Mouse (Mus musculus) kidney, adult 18-20 months (tissue): ENCODE results near the gene Plekhn1.

ENCODE experiments used
- DNase-seq: peaks from one replicate; pipeline ENCODE4 v3.0.0; 2021

Gene Plekhn1

DNA sequence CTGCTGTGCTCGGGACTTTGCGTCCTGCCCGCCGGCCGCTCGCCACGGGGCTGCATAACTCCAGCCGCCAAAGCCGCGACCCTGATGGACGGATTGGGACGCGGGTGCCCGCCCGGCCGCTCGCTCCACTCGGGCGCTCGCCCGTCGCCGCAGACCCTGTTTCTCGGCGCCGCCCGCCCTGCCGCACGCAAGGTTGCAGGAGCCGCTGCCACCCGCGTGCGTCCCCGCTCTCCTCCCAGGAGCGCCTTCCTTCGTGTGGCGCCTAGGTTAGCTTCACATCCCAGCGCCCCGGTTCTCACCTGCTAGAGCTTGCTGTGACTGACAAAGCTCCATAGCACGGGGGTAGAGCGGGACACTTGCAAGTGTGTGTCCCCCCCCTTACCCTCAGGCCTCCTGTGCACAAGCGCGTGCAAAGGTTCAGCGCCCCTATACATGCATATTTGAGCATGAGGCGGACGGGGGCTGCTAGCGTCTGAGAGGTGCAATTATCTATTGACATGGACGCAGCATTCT, at the start of gene Plekhn1:
Gene Plekhn1, minus strand, starts transcription at position 157 of the 513 bp plus-strand sequence.
- peak; percentile 80 for DNase-seq

DNA sequence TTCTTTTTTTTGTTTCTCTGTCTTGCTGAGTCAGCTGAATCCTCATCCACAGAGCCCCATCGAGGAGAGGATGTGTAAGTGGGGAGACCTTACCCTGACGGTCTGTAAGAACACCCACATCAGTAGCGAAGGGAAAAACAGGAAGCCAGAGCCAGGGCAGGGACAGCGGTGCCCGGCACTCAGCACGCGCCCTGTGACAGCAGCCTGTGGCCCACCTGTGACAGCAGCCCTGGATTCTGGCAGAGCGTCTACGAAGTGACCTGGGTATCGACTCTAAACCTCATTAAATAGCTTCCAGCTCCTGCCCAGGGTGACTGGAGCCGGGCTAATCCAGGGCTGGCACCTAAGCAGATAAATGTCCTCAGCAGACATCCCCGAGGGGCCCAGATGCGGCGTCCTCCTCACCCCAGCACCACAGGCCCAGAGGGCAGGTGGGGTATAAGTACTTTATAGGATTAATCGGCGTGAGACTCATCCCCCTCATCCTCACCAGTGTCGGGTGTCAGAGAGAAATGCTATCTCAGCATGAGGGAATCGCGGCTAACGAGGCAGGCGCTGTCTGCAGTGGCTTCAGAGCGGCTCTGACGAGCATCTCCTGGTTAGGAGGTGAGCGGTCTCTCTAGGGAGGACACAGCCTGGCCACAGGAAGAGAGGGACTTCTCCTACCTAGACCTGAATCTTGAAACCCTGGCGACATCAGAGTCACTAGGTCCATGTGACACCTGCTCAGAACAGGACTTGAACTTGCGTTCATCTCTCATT, 20.6 kb upstream of the Plekhn1 start, which contains the start of gene Samd11:
Gene Samd11, minus strand, starts transcription at position 580 of the 762 bp plus-strand sequence.
- no peak for DNase-seq

GRCm38 (mm10) chr4:156254361-156255077, 19.9 kb upstream of the Plekhn1 start:
- no peak for DNase-seq

DNA sequence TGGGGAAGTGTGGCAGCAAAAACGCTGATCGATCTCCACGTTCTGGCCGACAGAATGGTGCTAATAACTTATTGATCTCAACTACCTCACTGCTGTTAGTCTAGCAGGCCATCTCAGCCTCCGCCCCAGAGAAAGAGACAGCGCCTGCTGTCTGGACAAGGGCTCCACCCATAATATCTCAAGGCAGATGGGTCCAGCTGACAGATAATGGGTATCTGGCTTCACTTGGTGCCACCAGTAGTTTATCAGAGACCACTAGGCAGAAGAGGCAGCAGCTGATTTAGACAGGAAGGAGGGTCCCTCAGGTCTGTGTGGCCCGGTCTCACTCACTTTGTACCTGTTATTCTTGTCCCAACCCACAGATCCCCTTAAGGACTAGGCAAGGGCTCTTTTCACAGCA, 18.4 kb upstream of the Plekhn1 start:
- no peak for DNase-seq

- no peak for DNase-seq
These were observed 18.0 kb upstream of the Plekhn1 start for GRCm38 (mm10) chr4:156252619-156253018.

DNA sequence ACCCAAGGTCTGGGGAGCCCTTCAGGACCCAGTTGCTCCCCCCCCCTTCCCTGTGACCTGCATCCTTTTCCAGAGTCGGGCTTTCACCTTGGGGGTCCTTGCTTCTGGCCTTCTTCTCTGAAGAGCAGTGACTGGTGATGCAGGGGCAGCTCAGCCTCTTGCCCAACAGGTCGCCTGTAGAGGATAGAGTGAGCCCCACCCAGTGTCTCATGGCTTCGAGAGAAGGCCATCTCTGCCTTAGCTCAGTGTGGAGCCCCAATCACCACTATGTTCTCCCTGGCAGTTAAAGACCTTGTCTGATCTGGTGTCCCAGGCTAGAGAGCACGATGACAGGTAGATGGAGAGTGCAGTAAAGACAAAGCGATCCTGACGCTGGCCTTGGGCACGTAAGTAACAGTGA, 17.5 kb upstream of the Plekhn1 start:
- DNase-seq: no peak

DNA sequence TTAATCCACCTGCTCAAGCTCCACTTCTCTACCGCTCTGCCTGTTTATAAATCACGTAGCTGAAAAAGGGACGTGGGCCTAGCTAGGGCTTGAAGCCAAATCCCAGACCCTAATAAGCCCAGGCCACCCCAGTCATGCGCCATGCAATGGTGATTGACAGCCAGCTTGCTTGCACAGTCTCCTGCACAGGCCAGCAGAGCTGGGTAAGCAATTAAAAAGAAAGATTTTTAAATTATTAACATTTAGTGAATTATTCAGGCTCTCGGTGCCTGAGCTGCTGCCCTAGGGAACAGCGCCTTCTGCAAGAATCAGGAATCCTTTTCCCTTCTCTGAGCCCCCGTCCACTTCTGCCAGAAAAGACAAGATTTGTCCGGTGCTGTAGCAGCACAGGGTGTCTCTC, 16.4 kb upstream of the Plekhn1 start:
- no peak for DNase-seq

DNA sequence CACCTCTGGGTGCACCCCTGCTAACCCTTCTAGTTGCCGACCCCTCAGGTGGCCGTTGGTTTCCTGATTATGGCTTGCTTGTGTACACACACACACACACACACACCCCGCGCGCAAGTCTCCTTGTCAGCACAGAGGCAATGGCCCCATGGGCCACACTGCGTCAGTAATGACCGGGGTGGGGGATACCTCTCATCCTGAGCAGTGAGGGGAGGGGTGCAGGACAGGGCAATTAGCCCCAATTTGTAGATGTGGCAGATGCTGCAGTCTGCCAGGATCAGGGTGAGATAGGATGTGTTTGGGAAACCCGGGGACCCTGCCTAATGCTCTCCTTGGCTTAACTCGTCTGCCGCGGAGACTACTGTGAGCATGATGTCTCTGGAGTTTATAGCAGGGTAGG, 14.9 kb upstream of the Plekhn1 start:
- no peak for DNase-seq

GRCm38 (mm10) chr4:156236651-156237447, 2.2 kb upstream of the Plekhn1 start:
- no peak for DNase-seq

DNA sequence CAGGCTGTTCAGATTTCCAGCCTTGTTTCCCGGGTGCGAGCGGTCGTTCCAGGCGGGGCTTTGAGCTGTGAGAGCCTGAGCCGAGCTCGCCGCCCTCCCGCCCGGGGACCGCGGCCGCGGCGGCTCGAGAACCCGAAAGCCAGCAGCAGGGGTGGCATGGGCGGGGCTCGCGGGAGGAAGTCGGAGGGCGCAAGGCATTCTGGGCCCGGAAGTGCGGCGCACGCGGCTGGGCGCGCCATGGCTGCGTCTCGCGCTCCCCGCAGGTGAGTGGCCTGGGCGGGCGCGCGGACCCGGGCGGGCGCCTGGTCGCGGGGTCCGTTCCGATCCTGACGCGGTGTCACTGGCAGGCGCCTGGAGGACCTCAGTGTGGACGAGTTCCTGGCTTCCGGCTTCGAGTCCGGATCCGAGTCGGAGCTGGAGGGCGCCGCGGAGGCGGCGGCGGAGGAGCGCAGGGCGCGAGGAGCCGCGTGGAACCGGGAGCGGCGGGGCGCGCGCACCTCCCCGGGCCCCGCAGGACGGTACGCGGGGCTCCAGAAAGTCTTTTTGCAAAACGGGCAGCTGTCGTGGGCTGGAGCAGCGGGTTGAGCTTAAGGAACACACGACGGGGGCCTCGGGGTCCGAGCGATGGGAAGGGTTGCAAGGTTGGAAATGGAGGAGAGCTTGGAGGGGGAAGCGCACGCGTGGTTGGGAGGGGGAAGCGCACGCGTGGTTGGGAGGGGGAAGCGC, 1.3 kb upstream of the Plekhn1 start, which contains the start of gene Noc2l:
Gene Noc2l, plus strand, starts transcription at position 203 of the 726 bp plus-strand sequence.
- peak; percentile 91 for DNase-seq

GRCm38 (mm10) chr4:156235360-156235770, 708 bp upstream of the Plekhn1 start:
- no peak for DNase-seq

DNA sequence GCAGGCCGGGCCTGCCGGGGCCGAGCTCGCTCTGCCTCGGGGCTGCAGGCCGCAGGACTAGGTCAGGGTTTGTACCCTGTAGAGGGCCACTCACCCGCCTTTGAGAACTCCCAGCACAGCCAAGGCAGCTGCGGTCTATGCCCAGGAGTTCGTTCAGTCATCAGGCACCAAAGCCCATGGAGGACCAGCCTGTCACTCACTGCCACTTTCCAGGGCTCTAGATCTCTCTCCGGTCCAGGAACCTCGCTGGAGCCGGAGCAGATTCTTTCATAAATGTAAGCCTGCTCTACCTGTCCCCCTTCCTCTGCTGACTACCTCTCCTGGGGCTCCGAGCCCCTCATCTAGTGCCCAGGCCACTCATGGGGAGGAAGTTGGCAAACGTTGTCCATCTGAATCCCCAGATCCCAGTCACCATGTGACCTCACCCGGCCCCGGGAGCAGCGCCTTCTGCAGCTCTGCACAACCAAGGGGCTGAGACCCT, 596 bp downstream of the Plekhn1 start:
- peak; percentile 33 for DNase-seq

DNA sequence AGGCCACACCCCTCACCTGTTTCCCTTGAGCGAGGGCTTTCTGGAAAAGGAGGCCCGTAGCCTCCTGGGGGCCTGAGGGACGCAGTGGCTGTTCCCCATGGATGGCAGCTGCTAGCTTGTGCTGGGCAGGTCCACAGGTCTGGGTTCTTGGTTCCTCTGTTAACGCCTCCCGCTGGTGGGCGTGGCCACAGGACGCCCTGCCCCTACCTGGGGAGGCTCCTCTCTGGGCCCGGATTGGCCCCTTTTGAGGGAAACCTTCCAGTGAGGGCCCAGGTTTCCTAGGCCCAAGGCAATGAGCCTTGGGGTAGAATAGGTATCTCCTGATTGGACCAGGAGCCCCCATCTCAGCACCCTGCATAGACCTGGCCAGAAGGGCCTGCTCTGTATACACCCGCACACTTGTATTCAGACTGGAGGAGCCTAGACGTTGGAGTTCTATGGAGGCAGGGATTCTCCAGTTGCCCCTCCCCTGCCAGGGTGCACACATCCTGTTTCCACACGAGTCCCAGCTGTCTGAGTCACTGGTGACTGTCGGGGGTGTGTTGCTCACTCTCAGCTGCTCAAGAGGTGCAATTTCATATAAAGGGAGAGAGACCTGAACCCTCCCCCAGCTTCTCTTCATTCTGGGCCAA, 6.1 kb downstream of the Plekhn1 start:
- peak; percentile 35 for DNase-seq

GRCm38 (mm10) chr4:156227752-156228392, 6.8 kb downstream of the Plekhn1 start:
- DNase-seq: no peak

DNA sequence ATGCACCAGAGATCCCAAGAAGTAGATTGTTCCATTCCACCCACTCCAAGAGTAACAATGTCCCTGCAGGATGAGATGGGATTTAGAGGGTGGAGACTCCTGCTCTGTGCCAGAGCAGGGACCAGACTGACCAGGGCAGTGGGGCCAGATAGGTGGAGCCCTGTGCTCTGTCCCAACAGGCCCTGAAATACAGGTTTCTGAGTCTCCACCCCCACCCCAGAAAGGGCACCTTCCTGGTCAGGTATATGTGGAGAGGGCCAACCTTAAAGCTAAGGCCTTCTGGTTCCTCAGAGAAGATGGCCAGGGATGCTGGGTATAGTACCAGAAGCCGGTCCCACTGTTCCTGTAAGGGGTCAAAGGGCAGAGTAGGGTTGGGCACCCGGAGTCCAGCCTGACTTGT, 10.4 kb downstream of the Plekhn1 start:
- no peak for DNase-seq

- DNase-seq: no peak
These were observed 14.7 kb downstream of the Plekhn1 start for GRCm38 (mm10) chr4:156219936-156220335.

GRCm38 (mm10) chr4:156217838-156218237, 16.8 kb downstream of the Plekhn1 start:
- DNase-seq: no peak

DNA sequence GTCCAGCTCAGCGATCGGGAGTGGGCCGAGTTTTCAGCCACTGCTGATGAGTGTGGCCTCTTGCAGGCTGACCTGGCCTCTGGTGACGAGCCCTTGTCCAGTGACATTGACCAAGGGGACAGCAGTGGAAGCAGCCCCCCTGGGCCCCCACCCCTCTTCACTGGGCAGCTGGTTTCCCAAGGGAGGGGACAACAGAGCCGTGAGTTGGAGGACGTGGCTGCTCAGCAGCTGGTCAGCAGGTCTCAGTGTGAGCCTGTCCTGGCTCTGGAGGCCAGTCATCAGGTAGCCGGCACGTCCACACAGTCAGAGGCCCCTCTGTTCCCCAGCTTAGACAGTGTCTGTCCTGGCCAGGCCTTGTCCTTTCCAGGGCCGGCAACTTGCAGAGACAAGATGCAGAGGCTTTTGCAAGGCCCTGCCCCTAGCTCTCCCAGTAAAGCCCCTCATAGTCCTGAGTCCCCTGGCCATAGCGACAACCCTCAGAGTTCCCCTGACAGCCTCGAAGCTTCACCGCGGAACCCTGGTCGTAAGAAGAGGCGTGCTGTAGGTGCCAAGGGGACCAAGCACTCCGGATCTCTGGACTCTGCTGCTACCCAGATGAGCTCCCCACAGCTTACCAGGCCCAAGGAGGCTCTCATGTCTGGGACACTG, 17.5 kb downstream of the Plekhn1 start:
- DNase-seq: no peak

DNA sequence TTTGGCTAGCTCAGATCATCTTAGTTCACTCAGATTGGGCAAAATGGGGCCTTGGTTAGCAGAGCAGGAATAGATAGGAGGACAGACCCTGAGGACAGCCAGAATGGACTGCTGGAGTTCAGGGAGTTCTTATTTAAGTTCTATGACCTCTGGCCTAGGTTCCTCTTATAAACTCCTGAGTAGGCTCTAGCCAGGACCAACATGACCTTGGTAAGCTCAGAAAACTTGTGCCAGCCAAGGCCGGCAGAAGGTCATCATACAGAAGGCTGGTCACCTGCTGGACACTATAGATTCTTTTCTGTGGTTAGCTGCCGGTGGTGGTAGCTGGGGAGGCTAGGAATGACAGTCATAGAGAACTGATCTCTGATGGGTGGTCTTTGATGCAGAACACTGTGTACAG, 18.5 kb downstream of the Plekhn1 start:
- DNase-seq: no peak

GRCm38 (mm10) chr4:156215649-156216048, 19.0 kb downstream of the Plekhn1 start, which contains the start of gene Perm1:
TSS of gene Perm1 (plus strand) at chr4:156215868.
- peak; percentile 65 for DNase-seq

DNA sequence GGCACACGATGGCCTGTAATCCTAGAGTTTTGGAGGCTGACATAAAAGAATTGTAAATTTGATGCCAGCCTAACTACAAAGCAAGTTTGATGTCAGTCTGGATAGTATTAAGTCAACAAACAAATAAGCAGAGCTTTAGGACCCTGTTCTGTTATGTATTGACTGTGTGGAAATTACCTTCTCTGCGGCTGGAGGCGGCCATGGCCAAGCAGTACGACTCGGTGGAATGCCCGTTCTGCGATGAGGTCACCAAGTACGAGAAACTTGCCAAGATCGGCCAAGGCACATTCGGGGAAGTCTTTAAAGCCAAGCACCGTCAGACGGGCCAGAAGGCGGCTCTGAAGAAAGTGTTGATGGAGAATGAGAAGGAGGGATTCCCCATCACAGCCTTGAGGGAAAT, 21.5 kb downstream of the Plekhn1 start:
- DNase-seq: no peak
